Mouse (Mus musculus): ENCODE measurements at regions not wholly inside any gene's neighbourhood (a gene's known extent, or its start where the extent isn't known, plus 50 kb on each side); places are given as distances from the start of the nearest gene placed in this dataset.

DNA sequence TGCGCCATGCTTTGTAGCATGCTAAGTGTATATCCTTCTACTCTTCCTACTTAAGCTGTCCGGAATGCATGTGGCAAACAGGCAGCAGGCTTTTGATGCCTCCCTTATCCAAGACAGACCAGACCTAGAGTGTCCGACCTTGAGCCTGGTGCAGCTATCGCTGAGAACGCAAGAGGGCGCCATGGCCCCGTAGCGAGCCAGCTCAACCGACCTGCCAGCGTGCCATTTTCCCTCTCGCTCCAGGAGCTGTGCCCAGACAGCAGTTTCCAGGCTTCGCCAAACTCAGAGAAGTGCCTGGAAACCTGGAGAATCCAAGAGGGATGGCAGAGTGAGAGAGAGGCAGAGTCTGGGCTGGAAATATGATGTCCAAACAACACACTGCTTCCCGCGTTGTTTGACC lies 155.8 kb upstream of the Gm12830 start:
- peak; percentile 80 for DNase-seq (ENCODE audit: low spot score)

GRCm38 (mm10) chr4:114666238-114666978 lies 155.1 kb upstream of the Gm12830 start:
- no peak for DNase-seq (ENCODE audit: low spot score)

- DNase-seq (ENCODE audit: low spot score) = no peak
These were observed 154.6 kb upstream of the Gm12830 start for GRCm38 (mm10) chr4:114666979-114667328.

GRCm38 (mm10) chr4:114672096-114672720 lies 149.3 kb upstream of the Gm12830 start:
- DNase-seq (ENCODE audit: low spot score) = no peak

GRCm38 (mm10) chr4:114676908-114677898 lies 144.3 kb upstream of the Gm12830 start:
- no peak for DNase-seq (ENCODE audit: low spot score)

- no peak for DNase-seq (ENCODE audit: low spot score)
These were observed 143.2 kb upstream of the Gm12830 start for GRCm38 (mm10) chr4:114678053-114678941.

GRCm38 (mm10) chr4:114680360-114680759 lies 141.2 kb upstream of the Gm12830 start:
- no peak for DNase-seq (ENCODE audit: low spot score)

DNA sequence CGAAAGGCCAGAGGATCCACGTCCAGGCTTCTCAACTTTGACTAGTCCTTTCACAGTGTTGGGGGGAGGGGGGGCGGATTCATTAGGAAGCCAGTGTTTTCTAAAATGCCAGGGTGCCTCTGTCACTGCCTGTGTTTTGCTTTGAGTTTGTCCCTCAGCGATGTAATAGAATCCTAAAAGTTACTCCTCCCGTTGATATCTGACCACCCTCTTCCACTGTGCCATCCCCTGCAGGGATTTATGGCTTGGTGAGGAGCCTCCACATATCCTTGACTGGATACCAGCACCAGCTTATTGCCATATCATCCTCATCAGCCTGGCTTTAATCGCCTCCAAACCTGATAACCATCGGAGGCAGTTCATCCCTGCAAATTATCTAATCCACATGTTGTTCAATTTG lies 138.6 kb upstream of the Gm12830 start:
- DNase-seq (ENCODE audit: low spot score) = no peak

GRCm38 (mm10) chr4:114683696-114684095 lies 137.8 kb upstream of the Gm12830 start:
- DNase-seq (ENCODE audit: low spot score) = no peak

GRCm38 (mm10) chr4:114684844-114685382 lies 136.6 kb upstream of the Gm12830 start:
- DNase-seq (ENCODE audit: low spot score) = no peak

- DNase-seq (ENCODE audit: low spot score) = peak; percentile 28
These were observed 136.1 kb upstream of the Gm12830 start for GRCm38 (mm10) chr4:114685454-114685853.

DNA sequence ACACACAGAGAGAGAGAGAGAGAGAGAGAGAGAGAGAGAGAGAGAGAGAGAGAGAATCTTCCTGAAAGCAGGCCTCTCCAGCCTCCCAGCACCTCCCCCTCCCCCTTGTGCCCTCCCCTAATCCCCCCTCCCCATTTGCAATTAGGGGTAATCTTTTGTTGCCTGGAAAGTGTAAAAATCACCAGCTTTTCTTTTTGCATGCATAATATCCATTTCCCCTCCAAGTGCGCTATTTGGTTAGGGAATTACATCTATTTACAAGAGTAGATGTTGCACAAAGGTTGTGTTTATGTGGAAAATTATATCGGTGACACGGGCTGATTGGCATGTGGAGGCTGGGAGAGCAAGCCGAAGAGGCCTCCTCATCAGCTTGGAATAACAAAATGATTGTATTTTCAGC lies 135.4 kb upstream of the Gm12830 start:
- no peak for DNase-seq (ENCODE audit: low spot score)

GRCm38 (mm10) chr4:114688356-114688972 lies 133.1 kb upstream of the Gm12830 start:
- DNase-seq (ENCODE audit: low spot score) = peak; percentile 10

DNA sequence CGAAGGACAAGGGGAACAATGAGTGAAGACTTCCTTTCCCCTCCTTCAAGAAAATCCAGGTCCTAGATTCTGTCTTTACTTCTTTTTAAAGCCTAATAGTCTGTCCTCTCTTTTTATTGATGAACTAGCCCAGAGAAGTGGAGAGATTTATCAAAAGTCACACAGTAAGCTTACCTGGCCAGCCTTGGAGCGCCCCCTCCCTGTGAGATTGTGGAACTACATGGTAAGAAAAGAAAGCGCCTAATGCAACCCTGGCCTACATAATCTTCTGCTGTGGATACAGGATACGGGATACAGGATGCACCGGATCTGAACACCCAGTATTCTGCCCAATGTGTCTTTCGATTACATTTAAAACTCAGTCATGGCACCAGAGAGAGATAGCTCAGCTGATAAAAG lies 132.6 kb upstream of the Gm12830 start:
- no peak for DNase-seq (ENCODE audit: low spot score)

DNA sequence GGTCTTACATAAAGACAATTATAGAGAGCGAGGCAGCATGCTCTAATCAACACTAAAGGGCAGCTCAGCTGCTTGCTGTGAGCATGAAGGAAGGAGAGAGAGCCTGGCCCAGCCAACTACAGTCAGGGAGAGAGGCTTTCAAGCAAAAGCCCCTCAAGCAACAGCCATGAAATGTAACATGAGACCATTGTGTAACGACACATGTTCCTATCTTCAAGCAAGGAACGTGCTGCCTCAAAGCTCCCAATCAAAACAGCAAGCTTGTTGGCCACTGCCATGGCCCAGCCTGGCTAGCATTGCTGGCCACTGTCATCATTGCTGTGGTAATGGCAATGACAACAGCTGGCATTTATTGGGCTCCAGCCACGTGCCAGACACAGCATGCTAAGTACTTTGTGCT lies 115.9 kb upstream of the Gm12830 start:
- no peak for DNase-seq (ENCODE audit: low spot score)

DNA sequence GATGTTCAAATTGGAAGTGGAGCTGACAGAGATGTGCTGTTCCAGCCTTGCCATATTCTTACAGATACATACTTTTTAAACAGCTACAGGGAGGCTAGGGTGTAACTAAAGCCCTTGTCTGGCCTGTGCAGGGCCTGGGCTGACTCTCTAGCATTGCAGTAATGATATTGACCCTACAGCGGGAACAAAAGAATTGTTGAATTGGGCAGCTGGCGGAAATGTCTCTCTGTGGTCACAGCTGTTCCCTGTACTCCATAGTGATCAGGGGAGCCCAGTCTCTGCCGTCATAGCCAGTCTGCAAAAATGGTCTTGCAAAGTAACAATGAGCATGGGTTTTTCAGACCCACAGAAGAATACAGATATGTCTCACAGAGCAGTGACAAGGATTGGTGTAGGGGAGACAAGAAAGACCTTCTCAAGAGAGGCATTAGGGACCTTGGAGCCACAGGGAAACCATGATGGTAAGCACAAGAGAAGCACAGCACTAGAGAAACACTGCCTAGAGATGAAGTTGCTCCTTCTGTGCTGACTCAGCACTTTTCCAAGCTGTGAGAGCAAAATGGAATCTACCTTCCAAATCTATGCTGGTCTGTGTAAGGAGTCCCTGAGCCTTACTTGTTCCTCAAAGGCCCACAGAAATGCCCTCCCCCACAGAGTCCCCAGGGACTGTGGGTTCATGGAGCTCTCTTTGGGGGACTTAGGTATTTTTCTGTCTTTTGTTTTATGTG lies 111.2 kb upstream of the Gm12830 start:
- no peak for DNase-seq (ENCODE audit: low spot score)

GRCm38 (mm10) chr4:114711082-114711481 lies 110.4 kb upstream of the Gm12830 start:
- no peak for DNase-seq (ENCODE audit: low spot score)

DNA sequence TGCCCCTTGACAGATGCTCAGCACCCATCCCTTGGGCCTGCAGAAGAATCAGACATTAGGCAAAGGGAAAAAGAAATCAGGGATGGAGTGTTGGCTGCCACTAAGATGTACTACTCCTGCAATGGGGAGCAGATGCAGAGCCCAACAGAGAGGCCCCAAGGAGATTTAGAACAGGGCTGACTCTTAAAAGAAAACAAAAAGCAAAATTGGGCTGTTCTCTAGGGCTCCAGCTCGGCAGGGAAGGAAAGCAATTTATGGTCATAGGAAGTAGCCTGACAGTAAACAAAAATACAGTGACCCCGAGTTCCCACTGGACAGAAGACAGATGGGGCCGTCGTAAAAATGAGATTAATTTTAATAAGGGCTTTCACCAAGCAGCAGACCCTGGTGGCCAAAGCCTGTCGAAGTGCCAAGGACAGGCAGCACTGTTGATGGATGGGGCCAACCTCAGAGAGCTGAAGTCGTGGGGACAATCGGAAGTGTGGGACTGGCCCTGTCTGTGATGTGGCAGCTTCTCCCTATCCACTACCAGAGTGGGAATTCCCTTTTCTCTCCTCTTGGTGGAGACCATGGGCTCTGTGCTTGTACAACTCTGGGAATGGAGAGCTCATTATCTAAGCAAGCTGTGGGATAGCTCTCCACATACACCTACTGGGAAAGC lies 109.4 kb upstream of the Gm12830 start:
- no peak for DNase-seq (ENCODE audit: low spot score)

DNA sequence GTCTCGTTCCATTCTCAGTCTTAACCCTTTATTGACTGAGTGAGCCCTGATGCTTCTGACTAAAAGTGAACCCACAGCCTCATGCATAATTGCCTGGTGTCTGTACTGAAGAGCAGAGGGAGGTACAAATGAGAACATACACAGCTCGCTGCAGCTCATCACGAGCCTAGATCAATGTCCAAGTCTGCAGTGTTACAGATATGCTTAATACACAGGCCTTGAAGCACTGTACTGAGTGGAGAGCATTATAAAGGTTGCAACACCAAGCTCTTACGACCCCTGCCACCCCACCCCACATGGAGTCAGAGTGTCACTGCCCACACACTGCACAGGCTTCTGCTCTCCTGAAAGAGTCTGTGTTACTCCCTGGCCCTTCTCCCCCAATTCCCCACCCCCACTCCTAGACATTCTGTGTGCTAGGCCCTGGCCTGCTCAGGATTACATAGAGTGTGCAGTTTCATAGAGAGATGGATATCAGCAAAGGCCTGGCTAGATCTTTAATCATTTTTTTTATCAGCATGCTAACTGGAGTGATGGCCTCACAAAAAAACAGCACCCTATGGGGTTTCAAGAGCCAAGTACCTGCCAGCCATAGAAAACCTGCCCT lies 108.5 kb upstream of the Gm12830 start:
- DNase-seq (ENCODE audit: low spot score) = no peak

Measured in ovary, postnatal 36 days (tissue).